Mouse (Mus musculus) neutrophil, adult 65 days (primary cell): ENCODE data around the gene Rars. TPM values are rescaled to one million over a fixed set of nuclear protein-coding genes. Genes with fewer than 3 reads are reported as not detected.

Source experiments
- total RNA-seq: library from RNA; stranded (reverse); gene quantifications from 2 replicates; pipeline ENCODE4 v1.2.4, GENCODE M21; 2023

Rars gene
- 42.2 and 47.2 TPM in 2 replicates for total RNA-seq

DNA sequence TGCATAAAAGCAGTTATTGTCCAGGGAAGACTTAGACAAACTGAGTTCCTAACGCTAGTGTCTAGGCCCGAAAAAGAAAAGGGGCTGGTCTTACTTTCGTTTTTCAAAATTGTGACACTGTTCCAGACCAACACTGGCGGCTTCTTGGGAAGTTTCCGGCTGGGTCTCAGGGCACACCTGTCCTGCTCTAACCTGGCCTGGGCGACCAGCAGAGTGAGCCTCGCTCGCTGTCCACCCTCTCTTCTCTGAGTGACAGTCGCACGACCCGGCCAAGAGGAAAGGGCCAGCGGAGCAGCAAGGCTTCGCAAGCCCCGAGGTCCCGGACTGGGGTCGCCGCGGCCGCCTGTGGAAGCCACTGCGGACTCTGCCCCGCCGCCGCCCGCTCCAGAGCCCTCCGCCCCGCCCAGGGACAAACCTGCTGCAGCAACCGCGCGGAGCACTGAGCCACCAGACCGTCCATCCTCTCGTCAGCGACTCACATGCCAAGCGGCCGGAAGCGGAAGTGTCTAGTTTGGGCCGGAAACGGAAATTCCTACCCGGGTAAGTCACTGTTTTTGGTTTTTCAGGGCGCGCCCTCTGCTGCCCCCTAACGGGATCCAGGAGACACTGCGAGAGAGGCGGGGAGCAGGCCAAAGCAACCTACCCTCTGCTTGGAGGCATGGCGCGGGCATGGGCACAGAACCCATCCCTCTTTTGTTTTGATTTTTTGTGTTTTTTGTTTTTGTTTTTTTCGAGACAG lies at the start of gene Rars:
Rars (minus strand) TSS at position 485 of the 739 bp plus-strand sequence.

DNA sequence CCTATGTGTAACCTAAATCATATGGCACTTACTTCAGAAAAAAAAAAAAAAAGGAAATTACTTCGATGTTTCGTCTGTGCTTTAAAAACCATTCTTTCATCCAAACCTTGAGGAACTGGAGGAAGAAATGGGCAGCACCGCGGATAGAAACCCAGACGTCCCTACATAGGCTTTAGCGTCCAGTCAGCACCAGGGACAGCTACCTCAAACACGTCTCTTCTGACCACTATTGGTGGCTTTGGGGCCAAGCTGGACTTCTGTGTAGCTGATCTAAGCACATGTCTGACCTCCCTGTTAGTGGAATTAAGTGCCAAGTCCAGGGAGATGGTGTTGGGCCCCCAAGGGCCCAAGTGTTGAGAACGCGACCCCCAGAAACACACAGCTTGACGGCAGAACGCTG lies 35.4 kb downstream of the Rars start, which contains the start of gene Fbll1:
Fbll1 (minus strand) TSS at position 11 of the 400 bp plus-strand sequence.

DNA sequence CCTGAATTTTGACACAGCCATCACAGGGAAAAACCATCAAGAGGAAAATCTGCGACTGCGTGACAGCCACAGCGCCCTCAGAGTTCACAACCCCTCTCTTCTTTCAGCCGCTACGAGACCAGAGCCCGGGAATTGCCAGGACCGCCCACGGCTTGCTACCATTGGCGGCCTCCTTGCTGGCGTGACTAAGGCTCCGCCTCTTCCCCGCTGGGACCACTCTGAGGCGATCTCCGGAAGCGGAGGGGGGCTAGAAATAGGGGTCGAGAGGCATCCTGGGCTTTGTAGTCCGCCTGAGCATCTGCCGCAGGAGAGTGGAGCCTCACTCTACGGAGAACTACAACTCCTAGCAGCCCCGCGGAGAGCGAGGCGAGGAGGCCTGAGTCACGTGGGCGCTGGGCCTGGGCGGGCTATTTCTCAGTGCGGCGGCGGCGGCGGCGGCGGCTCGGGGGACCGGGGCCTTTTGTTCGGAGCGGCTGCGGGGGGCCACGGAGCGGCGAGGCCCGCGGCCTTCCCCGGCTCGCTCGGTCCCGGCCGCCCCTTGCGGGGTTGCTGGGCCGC lies 65.0 kb downstream of the Rars start, which contains the start of gene Pank3:
Pank3 (plus strand) TSS at position 297 of the 558 bp plus-strand sequence.

Other genes with a start within 250 kb of the Rars start
- gene Pank3, start 65.0 kb downstream of the Rars start, total RNA-seq, result 12.8 and 15.3 TPM in 2 replicates
- gene Fbll1, start 35.6 kb downstream of the Rars start, total RNA-seq, result not detected in 2 replicates
- gene Wwc1, start 146.0 kb upstream of the Rars start, total RNA-seq, result not detected in 2 replicates